Mouse (Mus musculus): ENCODE data around the gene Hist2h3c1.
"Not testable (repeated sequence)": the region's sequence is repeated elsewhere in the genome, so short reads cannot be mapped to it uniquely, and the experiment has no call there.

Gene Hist2h3c1

DNA sequence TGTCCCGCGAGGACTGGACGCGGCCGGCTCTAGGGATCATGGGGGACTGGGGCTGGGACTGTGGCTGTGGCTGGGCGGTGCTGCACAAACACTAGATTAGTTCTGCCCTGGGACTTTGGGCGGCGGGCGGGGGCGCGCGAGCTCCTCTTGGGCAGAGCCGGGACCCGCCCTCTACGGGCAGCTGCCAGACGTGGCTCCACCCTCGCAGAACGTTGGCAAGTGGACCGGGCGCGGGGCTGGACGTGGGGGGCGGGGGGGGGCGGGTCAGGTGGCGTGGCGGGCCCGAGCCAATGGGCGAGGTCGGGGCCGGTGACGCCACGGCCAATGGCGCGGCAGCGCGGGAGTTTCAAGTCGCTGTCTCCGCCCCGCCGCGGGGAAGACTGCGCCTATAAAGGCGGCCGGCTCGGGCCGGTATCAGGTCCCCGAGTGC is at the start of gene Hist2h3c1:
Gene Hist2h3c1, plus strand, starts transcription at position 259 of the 430 bp plus-strand sequence.
- DNase-seq (ENCODE audit: low read depth, low spot score), result not testable (repeated sequence)

DNA sequence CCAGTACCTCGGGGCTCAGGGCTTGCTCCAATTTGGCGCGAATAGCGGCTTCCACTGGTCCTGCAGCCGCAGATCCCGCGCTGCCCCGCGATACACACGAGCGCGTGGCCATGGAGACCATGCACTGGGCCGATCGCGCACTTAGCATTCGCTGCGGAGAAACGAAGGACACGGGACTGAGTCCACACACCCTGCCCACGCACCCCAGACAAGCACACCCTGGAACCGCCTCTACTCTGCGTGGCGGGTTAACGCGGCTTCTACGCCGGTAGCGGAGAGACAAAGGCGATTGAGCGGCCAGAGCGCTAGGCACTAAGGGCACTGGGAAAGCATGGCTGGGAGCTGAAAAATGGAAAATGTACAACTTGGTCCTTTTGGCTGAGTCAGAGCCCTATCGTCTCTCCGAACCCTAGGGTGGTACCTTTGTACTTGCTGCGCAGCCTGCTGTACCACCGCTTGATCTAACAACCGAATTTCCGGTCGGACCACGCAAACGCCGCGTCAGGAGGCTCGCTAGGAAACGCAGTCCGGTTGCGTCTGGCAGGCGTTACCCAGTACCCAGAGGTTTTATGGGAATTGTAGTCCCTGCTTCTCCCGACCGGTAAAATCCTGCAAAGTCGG is 49.2 kb upstream of the Hist2h3c1 start:
- peak; percentile 93 for DNase-seq (ENCODE audit: low read depth, low spot score)

- DNase-seq (ENCODE audit: low read depth, low spot score), result peak; percentile 49
These were observed 48.3 kb upstream of the Hist2h3c1 start for GRCm38 (mm10) chr3:96198181-96198580.

DNA sequence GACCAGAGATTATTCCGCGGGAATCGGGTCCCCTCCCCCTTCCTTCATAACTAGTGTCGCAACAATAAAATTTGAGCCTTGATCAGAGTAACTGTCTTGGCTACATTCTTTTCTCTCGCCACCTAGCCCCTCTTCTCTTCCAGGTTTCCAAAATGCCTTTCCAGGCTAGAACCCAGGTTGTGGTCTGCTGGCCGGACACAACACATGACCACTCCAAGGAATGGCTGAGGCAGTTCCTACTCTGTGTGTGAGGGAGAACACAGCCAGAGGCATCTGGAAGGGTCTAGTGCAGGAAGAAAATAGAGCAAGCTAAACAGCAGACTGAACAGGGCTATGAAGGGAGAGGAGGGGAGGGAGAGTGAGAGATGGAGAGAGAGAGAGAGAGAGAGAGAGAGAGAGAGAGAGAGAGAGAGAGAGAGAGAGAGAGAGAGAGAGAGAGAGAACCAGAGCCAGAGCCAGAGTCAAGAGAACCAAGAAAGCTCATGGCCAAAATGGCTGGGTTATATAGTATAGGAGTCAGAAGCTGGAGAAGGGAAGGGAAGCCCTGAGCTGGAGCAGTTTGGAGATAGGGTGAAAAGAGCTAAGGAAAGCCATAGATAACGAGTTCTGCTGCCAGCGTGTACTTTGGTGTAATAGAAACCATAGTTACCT is 47.8 kb upstream of the Hist2h3c1 start:
- DNase-seq (ENCODE audit: low read depth, low spot score), result not testable (repeated sequence)

- no peak for DNase-seq (ENCODE audit: low read depth, low spot score)
These were observed 46.8 kb upstream of the Hist2h3c1 start for GRCm38 (mm10) chr3:96199731-96200130.

DNA sequence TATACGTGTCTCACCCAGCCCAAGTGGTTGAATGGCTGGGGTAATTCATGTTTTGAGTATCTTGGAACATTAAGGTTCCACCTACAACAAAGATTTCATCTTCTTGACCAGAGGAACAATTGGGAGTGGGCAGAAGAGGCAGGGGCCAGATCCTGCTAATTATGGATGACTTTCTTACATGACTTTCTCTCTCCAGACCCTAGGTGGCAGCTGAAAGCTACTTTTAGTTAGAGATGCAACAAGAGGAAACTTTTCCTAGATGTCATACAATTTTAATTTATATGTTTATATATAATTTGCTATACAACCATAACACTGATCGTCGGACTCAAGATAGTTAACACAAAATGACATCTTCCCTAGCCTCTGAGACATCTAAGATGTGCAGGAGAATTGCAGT is 38.7 kb upstream of the Hist2h3c1 start:
- DNase-seq (ENCODE audit: low read depth, low spot score), result no peak

GRCm38 (mm10) chr3:96209242-96209641 is 37.2 kb upstream of the Hist2h3c1 start:
- peak; percentile 52 for DNase-seq (ENCODE audit: low read depth, low spot score)

DNA sequence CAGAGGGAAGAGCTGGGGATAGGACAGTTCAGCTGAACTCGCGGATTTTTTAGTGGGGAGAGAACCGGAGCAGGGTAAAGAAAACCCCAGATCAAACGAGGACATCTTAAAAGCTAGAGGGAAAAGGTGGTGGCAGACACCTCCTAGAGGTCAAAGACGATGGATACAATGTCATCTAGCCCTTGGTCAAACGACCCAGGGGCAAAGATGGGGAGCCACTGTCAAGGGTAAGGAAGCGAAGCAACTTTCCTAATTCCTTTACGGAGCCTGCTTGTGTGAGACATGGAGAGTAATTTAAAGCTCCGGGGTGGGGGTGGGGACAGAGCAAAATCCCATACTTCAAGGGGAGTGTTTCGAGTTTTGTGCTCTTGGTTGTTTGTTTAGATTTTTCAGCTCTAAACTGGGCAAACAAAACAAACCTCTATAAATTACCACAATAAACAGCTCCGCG is 27.3 kb upstream of the Hist2h3c1 start:
- peak; percentile 60 for DNase-seq (ENCODE audit: low read depth, low spot score)

DNA sequence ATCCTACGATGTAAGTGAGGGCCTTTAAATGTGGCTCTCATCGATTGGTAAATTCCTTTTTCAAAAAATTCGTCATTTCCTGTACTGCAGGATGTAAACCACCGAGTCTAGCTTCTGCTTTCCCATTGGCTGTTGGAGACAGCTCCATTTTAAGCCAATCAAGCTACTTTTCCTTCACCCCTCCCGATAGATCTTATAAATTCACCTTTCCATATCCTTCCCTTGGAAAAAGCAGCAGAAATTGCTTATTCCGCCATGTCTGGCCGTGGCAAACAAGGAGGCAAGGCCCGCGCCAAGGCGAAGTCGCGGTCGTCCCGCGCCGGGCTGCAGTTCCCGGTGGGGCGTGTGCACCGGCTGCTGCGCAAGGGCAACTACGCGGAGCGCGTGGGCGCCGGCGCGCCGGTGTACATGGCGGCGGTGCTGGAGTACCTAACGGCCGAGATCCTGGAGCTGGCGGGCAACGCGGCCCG is 26.8 kb upstream of the Hist2h3c1 start, which contains the start of the genes Bola1 and Hist2h2ab:
Gene Bola1, minus strand, starts transcription at position 49 of the 470 bp plus-strand sequence.
Gene Hist2h2ab, plus strand, starts transcription at position 205 of the 470 bp plus-strand sequence.
- DNase-seq (ENCODE audit: low read depth, low spot score), result peak; percentile 84

DNA sequence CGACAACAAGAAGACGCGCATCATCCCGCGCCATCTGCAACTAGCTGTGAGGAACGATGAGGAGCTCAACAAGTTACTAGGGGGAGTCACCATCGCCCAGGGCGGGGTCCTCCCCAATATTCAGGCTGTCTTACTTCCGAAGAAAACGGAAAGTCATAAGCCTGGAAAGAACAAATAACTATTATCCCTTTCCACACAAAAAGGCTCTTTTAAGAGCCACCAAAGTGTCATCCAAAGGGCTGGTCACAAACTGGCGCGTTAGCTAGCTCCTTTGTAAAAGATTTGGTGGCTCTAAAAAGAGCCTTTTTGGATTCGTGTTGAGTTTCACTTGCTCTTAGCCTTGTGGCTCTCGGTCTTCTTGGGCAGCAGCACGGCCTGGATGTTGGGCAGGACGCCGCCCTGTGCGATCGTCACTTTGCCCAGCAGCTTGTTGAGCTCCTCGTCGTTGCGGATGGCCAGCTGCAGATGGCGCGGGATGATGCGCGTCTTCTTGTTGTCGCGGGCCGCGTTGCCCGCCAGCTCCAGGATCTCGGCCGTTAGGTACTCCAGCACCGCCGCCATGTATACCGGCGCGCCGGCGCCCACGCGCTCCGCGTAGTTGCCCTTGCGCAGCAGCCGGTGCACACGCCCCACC is 26.2 kb upstream of the Hist2h3c1 start:
- DNase-seq (ENCODE audit: low read depth, low spot score), result peak; percentile 75

- peak; percentile 91 for DNase-seq (ENCODE audit: low read depth, low spot score)
These were observed 25.5 kb upstream of the Hist2h3c1 start, which contains the start of the genes Hist2h2ac and Hist2h2be for GRCm38 (mm10) chr3:96220765-96221639. TSS of gene Hist2h2ac (minus strand) at chr3:96220880. TSS of gene Hist2h2be (plus strand) at chr3:96221119.

GRCm38 (mm10) chr3:96221640-96222038 is 24.8 kb upstream of the Hist2h3c1 start:
- DNase-seq (ENCODE audit: low read depth, low spot score), result no peak

- no peak for DNase-seq (ENCODE audit: low read depth, low spot score)
These were observed 23.7 kb upstream of the Hist2h3c1 start for GRCm38 (mm10) chr3:96222774-96223173.

- DNase-seq (ENCODE audit: low read depth, low spot score), result no peak
These were observed 21.1 kb upstream of the Hist2h3c1 start for GRCm38 (mm10) chr3:96225421-96225820.

DNA sequence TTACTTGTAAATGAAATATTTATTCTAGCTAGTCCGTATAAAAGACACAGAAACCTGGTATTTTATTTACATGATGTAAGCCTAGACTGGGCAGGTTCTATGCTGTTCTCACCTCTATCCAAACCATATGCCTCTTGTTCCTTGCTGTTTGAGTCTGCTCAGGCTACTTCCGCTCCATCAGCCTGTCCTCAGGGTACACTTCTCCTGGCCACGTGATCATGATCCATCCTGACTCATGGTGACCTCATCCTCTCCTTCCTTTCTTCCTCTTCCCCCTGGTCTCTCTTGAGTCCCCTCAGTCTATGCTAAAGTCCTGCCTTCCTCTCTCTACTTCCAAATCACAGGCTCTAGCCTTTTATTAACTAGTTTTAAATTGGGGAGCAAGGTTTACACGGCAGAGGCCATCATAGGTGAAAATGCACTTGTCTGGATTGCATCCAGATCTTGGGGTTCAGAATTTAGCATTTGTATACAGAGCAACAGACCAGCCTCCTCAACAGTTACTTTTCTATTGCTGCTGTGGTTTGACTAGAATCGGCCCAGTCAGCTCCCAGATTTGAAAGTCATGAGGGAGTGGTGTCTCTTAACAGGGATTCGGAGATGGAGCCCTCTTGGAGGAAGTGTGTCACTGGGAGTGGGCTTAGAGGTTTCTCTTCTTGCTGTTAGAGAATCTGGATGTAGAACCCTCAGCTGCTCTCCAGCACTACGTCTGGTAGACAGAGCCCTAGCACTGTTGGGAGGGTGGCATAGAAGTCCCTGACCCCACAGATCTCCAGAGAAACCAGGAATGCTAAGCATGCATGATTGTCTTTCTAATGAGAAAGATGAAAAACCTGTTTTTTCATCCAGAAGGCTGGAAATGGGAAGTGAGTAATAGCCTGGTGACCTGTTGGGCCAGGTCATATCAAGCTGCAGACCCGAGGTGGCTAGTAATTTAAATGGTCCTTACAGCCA is 19.5 kb upstream of the Hist2h3c1 start:
- peak; percentile 19 for DNase-seq (ENCODE audit: low read depth, low spot score)

- no peak for DNase-seq (ENCODE audit: low read depth, low spot score)
These were observed 17.7 kb upstream of the Hist2h3c1 start for GRCm38 (mm10) chr3:96228828-96229227.

- DNase-seq (ENCODE audit: low read depth, low spot score), result no peak
These were observed 16.1 kb upstream of the Hist2h3c1 start for GRCm38 (mm10) chr3:96230404-96230803.

DNA sequence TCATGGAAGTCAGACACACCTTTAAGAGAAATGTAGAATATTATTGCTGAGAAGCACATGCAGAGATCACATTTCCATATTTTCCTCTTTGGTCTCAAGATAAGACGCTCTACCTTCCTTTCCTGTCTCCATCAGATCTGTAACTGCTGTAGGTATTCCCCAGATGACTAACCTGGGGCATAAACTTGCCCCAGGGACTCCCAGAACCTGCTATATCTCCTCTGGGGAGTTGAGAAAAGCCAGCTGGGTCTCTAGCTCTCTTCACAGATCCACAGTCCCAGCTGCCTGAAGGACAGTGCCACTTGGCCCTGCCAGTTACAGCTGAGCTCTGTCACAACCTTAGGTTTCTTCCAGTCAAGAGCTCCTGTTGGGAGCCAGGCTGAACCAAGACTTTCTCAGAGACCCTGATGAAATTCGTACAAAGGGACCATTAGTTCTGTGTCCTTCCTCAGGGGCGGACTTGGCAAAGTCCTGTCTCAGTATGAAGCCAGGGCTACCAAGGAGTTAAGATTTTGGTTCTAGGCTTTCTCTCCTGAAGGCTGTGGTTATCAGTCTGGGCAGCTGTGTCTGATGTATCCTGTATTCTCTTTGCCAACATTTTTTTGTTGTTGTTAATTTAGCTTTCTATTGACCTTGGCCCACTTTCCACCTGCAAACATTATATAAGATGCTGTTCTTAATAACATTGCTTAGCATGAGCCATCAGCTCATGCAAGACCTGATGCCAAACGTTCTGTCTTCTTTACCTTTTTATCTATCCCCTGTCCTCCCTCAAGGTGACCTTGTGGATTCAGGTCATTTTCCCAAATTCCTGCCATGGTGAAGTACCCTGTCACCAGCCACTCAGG is 15.4 kb upstream of the Hist2h3c1 start:
- no peak for DNase-seq (ENCODE audit: low read depth, low spot score)

- DNase-seq (ENCODE audit: low read depth, low spot score), result no peak
These were observed 14.7 kb upstream of the Hist2h3c1 start for GRCm38 (mm10) chr3:96231758-96232120.

All from ZHBTc4 (cell line).